Mouse (Mus musculus): ENCODE results near the gene Egr2.

DNA sequence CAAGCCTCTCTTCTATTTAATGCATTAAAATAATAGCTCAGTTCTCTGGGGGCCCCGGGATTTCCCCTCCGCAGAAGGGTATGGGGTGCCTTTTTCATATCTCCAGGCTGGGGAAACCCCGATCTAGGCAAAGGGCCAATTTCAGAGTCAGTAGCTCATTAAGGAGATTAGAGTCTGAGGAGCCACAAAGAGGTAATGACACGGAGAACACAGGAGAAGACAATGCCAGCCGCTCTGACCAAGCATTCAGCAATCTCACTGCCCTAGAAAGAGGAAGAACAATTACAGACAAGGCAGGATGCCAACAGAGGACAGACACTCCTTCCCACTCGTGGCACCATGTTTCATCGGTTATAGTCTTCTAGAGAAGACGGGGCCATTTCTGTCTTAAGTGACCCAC lies 30.8 kb downstream of the Egr2 start:
- TF ChIP-seq CTCF (IDR thresholded peaks at IDR 0.05; ENCODE audit: borderline replicate concordance, extremely low read depth, insufficient read depth, insufficient read length) (no peak), POLR2A (IDR thresholded peaks at IDR 0.05; ENCODE audit: borderline replicate concordance, extremely low read depth, insufficient read depth, insufficient read length, poor library complexity, severe bottlenecking) (no peak)
